Mouse (Mus musculus): ENCODE data around the gene Sesn1. TPM values are rescaled to one million over a fixed set of nuclear protein-coding genes. Genes with fewer than 3 reads are reported as not detected.

Sesn1 gene
- polyA plus RNA-seq, 1 experiment from 2014 or later, result 15.0 TPM

- WGBS, result 62% methylated on average over 8 of the region's 8 CpGs
Observed at GRCm38 (mm10) chr10:41883741-41884575, 74.2 kb downstream of the Sesn1 start.

GRCm38 (mm10) chr10:41887080-41887821, 77.5 kb downstream of the Sesn1 start:
- H3K4me1 ChIP-seq, result peaks cover 23% of the 10 kb centered on the region
- H3K4me3 ChIP-seq, result peak overlapping the region; percentile 68
- DNase-seq (ENCODE audit: low spot score), result peak; percentile 95
- no peaks in the 10 kb centered on the region for H3K27me3 ChIP-seq (ENCODE audit: low read depth, poor library complexity, severe bottlenecking)
- no peaks in the 10 kb centered on the region for H3K36me3 ChIP-seq
- H3K9me3 ChIP-seq (replicated peaks), result no peaks in the 10 kb centered on the region
- WGBS, result 2% methylated on average over 64 of the region's 65 CpGs
- H3K27ac ChIP-seq (replicated peaks), result peak overlapping the region; percentile 88

More at GRCm38 (mm10) chr10:41883741-41884575, 74.2 kb downstream of the Sesn1 start:
- H3K27me3 ChIP-seq (ENCODE audit: low read depth, poor library complexity, severe bottlenecking), result no peaks in the 10 kb centered on the region
- no peaks in the 10 kb centered on the region for H3K36me3 ChIP-seq
- DNase-seq (ENCODE audit: low spot score), result no peak
- H3K4me3 ChIP-seq, result no peak overlapping the region
- H3K9me3 ChIP-seq (replicated peaks), result no peaks in the 10 kb centered on the region
- no peak overlapping the region for H3K27ac ChIP-seq (replicated peaks)
- H3K4me1 ChIP-seq, result peaks cover 39% of the 10 kb centered on the region

- 63% methylated on average over 4 of the region's 4 CpGs for WGBS
- no peaks in the 10 kb centered on the region for H3K27me3 ChIP-seq (ENCODE audit: low read depth, poor library complexity, severe bottlenecking)
- H3K36me3 ChIP-seq, result no peaks in the 10 kb centered on the region
- no peaks in the 10 kb centered on the region for H3K9me3 ChIP-seq (replicated peaks)
- DNase-seq (ENCODE audit: low spot score), result no peak
- peaks cover 22% of the 10 kb centered on the region for H3K4me1 ChIP-seq
- no peak overlapping the region for H3K27ac ChIP-seq (replicated peaks)
- H3K4me3 ChIP-seq, result 0 out of 2 replicates have a peak overlapping the region, but pooled peaks have one; percentile 68
Observed at GRCm38 (mm10) chr10:41888365-41888941, 78.7 kb downstream of the Sesn1 start.

GRCm38 (mm10) chr10:41889566-41889965, 79.8 kb downstream of the Sesn1 start:
- no peak for DNase-seq (ENCODE audit: low spot score)
- Histone ChIP-seq H3K9me3 (replicated peaks) (no peaks in the 10 kb centered on the region), H3K4me1 (peaks cover 22% of the 10 kb centered on the region), H3K27ac (replicated peaks) (no peak overlapping the region), H3K27me3 (ENCODE audit: low read depth, poor library complexity, severe bottlenecking) (no peaks in the 10 kb centered on the region), H3K36me3 (no peaks in the 10 kb centered on the region), H3K4me3 (no peak overlapping the region)
- WGBS, result 83% methylated on average over 5 of the region's 5 CpGs

- Histone ChIP-seq H3K4me3 (no peak overlapping the region), H3K9me3 (replicated peaks) (no peaks in the 10 kb centered on the region), H3K27ac (replicated peaks) (no peak overlapping the region), H3K36me3 (no peaks in the 10 kb centered on the region), H3K4me1 (peaks cover 24% of the 10 kb centered on the region), H3K27me3 (ENCODE audit: low read depth, poor library complexity, severe bottlenecking) (no peaks in the 10 kb centered on the region)
- no peak for DNase-seq (ENCODE audit: low spot score)
Observed at GRCm38 (mm10) chr10:41890537-41890936, 80.8 kb downstream of the Sesn1 start.

- peaks cover 24% of the 10 kb centered on the region for H3K4me1 ChIP-seq
- 93% methylated on average over 4 of the region's 4 CpGs for WGBS
- no peak overlapping the region for H3K27ac ChIP-seq (replicated peaks)
- no peaks in the 10 kb centered on the region for H3K9me3 ChIP-seq (replicated peaks)
- H3K36me3 ChIP-seq, result no peaks in the 10 kb centered on the region
- no peak overlapping the region for H3K4me3 ChIP-seq
- no peak for DNase-seq (ENCODE audit: low spot score)
- H3K27me3 ChIP-seq (ENCODE audit: low read depth, poor library complexity, severe bottlenecking), result no peaks in the 10 kb centered on the region
Observed at GRCm38 (mm10) chr10:41891312-41891711, 81.6 kb downstream of the Sesn1 start.

- DNase-seq (ENCODE audit: low spot score), result no peak
- WGBS, result 83% methylated on average over 4 of the region's 4 CpGs
- no peaks in the 10 kb centered on the region for H3K27me3 ChIP-seq (ENCODE audit: low read depth, poor library complexity, severe bottlenecking)
- H3K27ac ChIP-seq (replicated peaks), result no peak overlapping the region
- H3K4me3 ChIP-seq, result no peak overlapping the region
- H3K36me3 ChIP-seq, result peaks cover 8% of the 10 kb centered on the region
- H3K4me1 ChIP-seq, result 0 out of 2 replicates have a peak, but pooled peaks cover 8% of the 10 kb centered on the region
- H3K9me3 ChIP-seq (replicated peaks), result no peaks in the 10 kb centered on the region
Observed at GRCm38 (mm10) chr10:41893433-41894411, 84.0 kb downstream of the Sesn1 start.

- Histone ChIP-seq H3K9me3 (replicated peaks) (no peaks in the 10 kb centered on the region), H3K27me3 (ENCODE audit: low read depth, poor library complexity, severe bottlenecking) (no peaks in the 10 kb centered on the region), H3K4me3 (no peak overlapping the region), H3K36me3 (peaks cover 16% of the 10 kb centered on the region), H3K4me1 (0 out of 2 replicates have a peak, but pooled peaks cover 8% of the 10 kb centered on the region), H3K27ac (replicated peaks) (no peak overlapping the region)
- DNase-seq (ENCODE audit: low spot score), result no peak
Observed at GRCm38 (mm10) chr10:41896425-41896824, 86.7 kb downstream of the Sesn1 start.

- Histone ChIP-seq H3K36me3 (peaks cover 17% of the 10 kb centered on the region), H3K9me3 (replicated peaks) (no peaks in the 10 kb centered on the region), H3K4me3 (no peak overlapping the region), H3K27ac (replicated peaks) (no peak overlapping the region), H3K4me1 (0 out of 2 replicates have a peak, but pooled peaks cover 8% of the 10 kb centered on the region), H3K27me3 (ENCODE audit: low read depth, poor library complexity, severe bottlenecking) (no peaks in the 10 kb centered on the region)
- DNase-seq (ENCODE audit: low spot score), result no peak
- 91% methylated on average over 2 of the region's 2 CpGs for WGBS
Observed at GRCm38 (mm10) chr10:41896865-41897264, 87.1 kb downstream of the Sesn1 start.

GRCm38 (mm10) chr10:41901456-41901855, 91.7 kb downstream of the Sesn1 start:
- Histone ChIP-seq H3K4me3 (no peak overlapping the region), H3K27me3 (ENCODE audit: low read depth, poor library complexity, severe bottlenecking) (no peaks in the 10 kb centered on the region), H3K4me1 (no peaks in the 10 kb centered on the region), H3K9me3 (replicated peaks) (no peaks in the 10 kb centered on the region), H3K27ac (replicated peaks) (no peak overlapping the region), H3K36me3 (peaks cover 37% of the 10 kb centered on the region)
- 93% methylated on average over 8 of the region's 8 CpGs for WGBS
- DNase-seq (ENCODE audit: low spot score), result no peak

GRCm38 (mm10) chr10:41901864-41902263, 92.1 kb downstream of the Sesn1 start:
- H3K4me3 ChIP-seq, result no peak overlapping the region
- H3K27ac ChIP-seq (replicated peaks), result no peak overlapping the region
- H3K4me1 ChIP-seq, result no peaks in the 10 kb centered on the region
- peaks cover 39% of the 10 kb centered on the region for H3K36me3 ChIP-seq
- H3K27me3 ChIP-seq (ENCODE audit: low read depth, poor library complexity, severe bottlenecking), result no peaks in the 10 kb centered on the region
- H3K9me3 ChIP-seq (replicated peaks), result no peaks in the 10 kb centered on the region
- WGBS, result 94% methylated on average over 6 of the region's 6 CpGs
- DNase-seq (ENCODE audit: low spot score), result no peak

- 92% methylated on average over 11 of the region's 11 CpGs for WGBS
Observed at GRCm38 (mm10) chr10:41907473-41907872, 97.7 kb downstream of the Sesn1 start.

More at GRCm38 (mm10) chr10:41907473-41907872, 97.7 kb downstream of the Sesn1 start:
- no peaks in the 10 kb centered on the region for H3K4me1 ChIP-seq
- no peak overlapping the region for H3K4me3 ChIP-seq
- H3K27ac ChIP-seq (replicated peaks), result no peak overlapping the region
- no peaks in the 10 kb centered on the region for H3K9me3 ChIP-seq (replicated peaks)
- H3K36me3 ChIP-seq, result peaks cover 30% of the 10 kb centered on the region
- no peaks in the 10 kb centered on the region for H3K27me3 ChIP-seq (ENCODE audit: low read depth, poor library complexity, severe bottlenecking)
- DNase-seq (ENCODE audit: low spot score), result no peak
